Mouse (Mus musculus): ENCODE measurements at regions not wholly inside any gene's neighbourhood (a gene's known extent, or its start where the extent isn't known, plus 50 kb on each side); places are given as distances from the start of the nearest gene placed in this dataset. TPM values are rescaled to one million over a fixed set of nuclear protein-coding genes. Genes with fewer than 3 reads are reported as not detected.

- 94% methylated on average over 3 of the region's 3 CpGs for WGBS
- H3K9ac ChIP-seq: no peak overlapping the region
- H3K9me3 ChIP-seq: no peaks in the 10 kb centered on the region
- H3K36me3 ChIP-seq: no peaks in the 10 kb centered on the region
- no peak for ATAC-seq (ENCODE audit: low FRiP score)
- H3K4me2 ChIP-seq: no peak overlapping the region
- no peak overlapping the region for H3K27ac ChIP-seq
- H3K4me1 ChIP-seq (replicated peaks): no peaks in the 10 kb centered on the region
- no peak overlapping the region for H3K4me3 ChIP-seq
- no peaks in the 10 kb centered on the region for H3K27me3 ChIP-seq
These were observed 820.7 kb upstream of the Nrxn1 start for GRCm38 (mm10) chr17:91913556-91913955.

GRCm38 (mm10) chr17:91903092-91903491 lies 810.2 kb upstream of the Nrxn1 start:
- Histone ChIP-seq H3K9ac (no peak overlapping the region), H3K27me3 (no peaks in the 10 kb centered on the region), H3K36me3 (no peaks in the 10 kb centered on the region), H3K9me3 (no peaks in the 10 kb centered on the region), H3K27ac (no peak overlapping the region), H3K4me3 (no peak overlapping the region), H3K4me2 (no peak overlapping the region), H3K4me1 (replicated peaks) (no peaks in the 10 kb centered on the region)
- WGBS: 86% methylated on average over 3 of the region's 3 CpGs
- ATAC-seq (ENCODE audit: low FRiP score): no peak

- H3K27ac ChIP-seq: no peak overlapping the region
- no peaks in the 10 kb centered on the region for H3K27me3 ChIP-seq
- no peak overlapping the region for H3K4me2 ChIP-seq
- ATAC-seq (ENCODE audit: low FRiP score): no peak
- H3K4me1 ChIP-seq (replicated peaks): no peaks in the 10 kb centered on the region
- H3K36me3 ChIP-seq: no peaks in the 10 kb centered on the region
- no peaks in the 10 kb centered on the region for H3K9me3 ChIP-seq
- no peak overlapping the region for H3K4me3 ChIP-seq
- no peak overlapping the region for H3K9ac ChIP-seq
These were observed 782.4 kb upstream of the Nrxn1 start for GRCm38 (mm10) chr17:91875231-91875630.

- H3K4me2 ChIP-seq: no peak overlapping the region
- H3K4me1 ChIP-seq (replicated peaks): no peaks in the 10 kb centered on the region
- 73% methylated on average over 1 of the region's 1 CpGs for WGBS
- H3K9ac ChIP-seq: no peak overlapping the region
- no peak overlapping the region for H3K4me3 ChIP-seq
- no peaks in the 10 kb centered on the region for H3K36me3 ChIP-seq
- no peaks in the 10 kb centered on the region for H3K9me3 ChIP-seq
- H3K27ac ChIP-seq: no peak overlapping the region
- H3K27me3 ChIP-seq: no peaks in the 10 kb centered on the region
- ATAC-seq (ENCODE audit: low FRiP score): peak; percentile 32; the same call in 1 of the 2 replicates
These were observed 769.3 kb upstream of the Nrxn1 start for GRCm38 (mm10) chr17:91862152-91862551.

Small RNAs in the stretch of these regions (microRNA-seq; reads per million reads assigned to microRNA genes)
- not detected for gene Gm44345
